Mouse (Mus musculus): ENCODE data around the gene Dkk1. TPM values are rescaled to one million over a fixed set of nuclear protein-coding genes. Genes with fewer than 3 reads are reported as not detected.
A peak's percentile ranks its signal among the peaks of the same experiment; 100 is the strongest.
"Not testable (repeated sequence)": the region's sequence is repeated elsewhere in the genome, so short reads cannot be mapped to it uniquely, and the experiment has no call there.

The Dkk1 gene
- polyA plus RNA-seq (2021), result not detected

DNA sequence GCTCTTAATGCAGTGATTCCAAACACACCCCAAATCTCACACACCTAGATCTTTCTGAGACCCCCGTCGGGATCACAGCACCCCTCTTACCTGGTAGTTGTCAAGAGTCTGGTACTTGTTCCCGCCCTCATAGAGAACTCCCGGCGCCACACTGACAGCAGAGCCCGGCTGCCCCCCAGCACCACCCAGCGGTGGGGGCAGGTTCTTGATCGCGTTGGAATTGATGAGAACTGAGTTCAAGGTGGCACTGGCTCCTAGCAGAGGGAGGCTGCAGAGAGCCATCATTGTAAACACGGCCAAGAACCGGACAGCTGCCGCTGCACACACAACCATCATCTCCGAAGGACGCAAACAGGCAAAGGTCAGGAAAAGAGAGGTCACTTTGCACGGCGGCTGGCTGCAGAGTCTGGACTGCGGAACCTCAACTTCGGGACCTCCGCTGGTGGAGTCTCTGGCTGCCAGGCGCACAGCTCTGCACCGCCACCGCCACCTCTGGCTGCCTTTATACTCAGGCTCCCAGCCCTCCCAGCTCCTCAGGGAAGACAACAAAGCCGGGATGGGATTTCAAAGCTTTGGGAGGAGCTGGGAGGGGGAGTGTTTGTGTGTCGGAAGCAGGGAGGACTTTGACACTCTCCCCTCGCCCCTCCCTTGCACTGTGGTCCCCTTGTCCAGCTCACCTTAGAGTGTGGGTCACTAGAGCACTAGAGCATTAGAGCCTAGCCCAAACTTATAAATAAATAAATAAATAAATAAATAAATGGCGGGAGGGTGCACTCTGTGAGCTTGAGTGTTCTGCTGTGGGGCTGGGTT is at the start of gene Dkk1:
Dkk1 (minus strand) TSS at position 622 of the 810 bp plus-strand sequence.
- TF ChIP-seq CTCF (IDR thresholded peaks at IDR 0.05), result no peak
- ChIA-PET POLR2A (no interaction called here), CTCF (interaction anchor here (0.6 to 1.1 kb wide), 2 partner anchors 19 to 235 kb away, joined by 3 read pairs; no protein-coding TSS in a partner anchor)
- in situ Hi-C loops (cut with MboI; ENCODE audit: low pct_unique_long_range_greater_than_20kb), result no loop called here
- H3K27me3 ChIP-seq, result peaks cover 44% of the 10 kb centered on the region
- DNase-seq (ENCODE audit: low read depth, low spot score), result no peak
- no peak for ATAC-seq

DNA sequence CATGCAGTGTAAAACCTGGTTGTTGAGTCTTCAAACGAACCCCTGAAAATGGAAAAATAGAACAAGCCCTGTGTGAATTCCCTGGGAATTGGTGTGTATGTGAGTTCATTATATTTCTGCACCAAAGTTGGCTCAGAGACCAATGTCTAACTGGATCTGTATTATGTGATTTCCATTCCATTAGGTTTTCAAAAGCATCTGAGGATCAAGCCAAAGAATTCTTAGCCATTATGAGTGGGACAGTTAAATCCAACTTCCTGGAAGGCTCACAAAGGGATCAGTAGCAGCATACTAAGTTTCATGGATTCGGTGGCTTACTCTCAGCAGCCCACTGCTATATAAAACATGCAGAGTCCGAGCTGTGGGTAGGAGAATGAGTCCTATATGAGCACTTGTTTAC is 36.9 kb upstream of the Dkk1 start:
- no peak for ATAC-seq
- ChIA-PET POLR2A (no interaction called here), CTCF (no interaction called here)
- DNase-seq (ENCODE audit: low read depth, low spot score), result no peak
- H3K27me3 ChIP-seq, result peaks cover 45% of the 10 kb centered on the region
- TF ChIP-seq CTCF (IDR thresholded peaks at IDR 0.05), result no peak
- in situ Hi-C loops (cut with MboI; ENCODE audit: low pct_unique_long_range_greater_than_20kb), result no loop called here

DNA sequence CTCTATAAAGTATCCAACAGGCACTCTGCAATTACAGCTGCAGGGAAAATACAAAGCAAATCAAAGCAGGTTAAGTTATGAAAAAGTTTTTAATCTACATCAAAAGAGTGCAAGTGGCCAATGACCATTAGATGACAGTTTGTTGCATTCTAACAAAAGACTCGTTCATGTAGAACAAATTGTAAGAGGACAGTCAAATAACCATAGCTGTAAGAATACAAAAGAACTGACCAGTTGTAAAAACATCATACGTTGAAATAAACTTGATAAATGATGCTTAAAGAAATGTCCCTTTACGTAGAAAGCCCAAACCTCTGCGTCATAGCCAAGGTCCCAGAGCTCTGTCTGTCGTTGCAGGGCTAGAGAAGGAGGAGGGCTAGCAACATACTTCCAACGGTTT is 15.1 kb upstream of the Dkk1 start:
- TF ChIP-seq CTCF (IDR thresholded peaks at IDR 0.05), result no peak
- in situ Hi-C loops (cut with MboI; ENCODE audit: low pct_unique_long_range_greater_than_20kb), result no loop called here
- DNase-seq (ENCODE audit: low read depth, low spot score) (no peak), ATAC-seq (no peak)
- peaks cover 52% of the 10 kb centered on the region for H3K27me3 ChIP-seq
- POLR2A ChIA-PET, result interaction anchor here (0.6 kb wide), 1 partner anchor 211 kb away, joined by 3 read pairs; no protein-coding TSS in a partner anchor
- CTCF ChIA-PET, result interaction anchor here (1.0 to 2.4 kb wide), 2 partner anchors 10 to 316 kb away, joined by 3 to 6 read pairs; no protein-coding TSS in a partner anchor

DNA sequence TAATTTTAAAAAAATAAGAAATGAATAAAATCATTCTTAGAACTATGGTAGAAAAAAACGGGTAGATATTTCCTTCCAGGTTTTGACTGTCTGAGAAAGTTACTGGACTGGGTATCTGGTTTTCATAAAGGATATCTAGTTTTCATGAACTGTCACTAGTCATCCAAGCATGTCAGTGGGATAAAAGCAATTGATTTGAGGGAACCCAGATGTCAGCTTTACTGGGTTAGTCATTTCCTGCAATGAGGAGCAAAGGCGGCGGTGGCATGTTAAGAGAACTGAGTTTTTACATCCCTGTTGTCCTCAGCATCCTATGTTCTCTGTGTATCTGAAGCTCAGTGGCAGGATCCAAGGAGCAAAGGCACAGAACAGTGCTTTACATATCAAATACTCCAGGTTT is 14.4 kb upstream of the Dkk1 start:
- TF ChIP-seq CTCF (IDR thresholded peaks at IDR 0.05), result no peak
- POLR2A ChIA-PET, result no interaction called here
- in situ Hi-C loops (cut with MboI; ENCODE audit: low pct_unique_long_range_greater_than_20kb), result no loop called here
- no peak for DNase-seq (ENCODE audit: low read depth, low spot score)
- no peak for ATAC-seq
- CTCF ChIA-PET, result interaction anchor here (1.0 to 2.4 kb wide), 2 partner anchors 10 to 315 kb away, joined by 3 to 6 read pairs; no protein-coding TSS in a partner anchor
- peaks cover 47% of the 10 kb centered on the region for H3K27me3 ChIP-seq

DNA sequence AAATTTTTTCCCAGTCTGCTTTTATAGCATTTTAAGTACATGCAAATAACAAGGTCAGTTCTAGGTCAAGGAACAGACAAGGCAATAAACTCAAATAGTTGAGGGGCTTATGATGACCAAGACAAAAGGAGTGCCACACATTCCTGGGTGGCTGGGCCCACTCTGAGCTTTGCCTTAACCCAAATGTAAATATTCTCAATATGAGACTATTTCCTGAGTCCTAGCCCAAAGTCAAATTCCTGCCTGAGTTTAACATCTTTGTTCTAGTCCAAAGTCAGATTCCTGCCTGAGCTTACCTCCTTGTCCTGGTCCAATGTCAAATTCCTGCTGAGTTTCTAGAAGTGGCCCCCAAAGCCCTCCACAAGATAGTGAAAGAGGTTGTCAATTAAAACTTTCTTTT is 8.6 kb upstream of the Dkk1 start:
- in situ Hi-C loops (cut with MboI; ENCODE audit: low pct_unique_long_range_greater_than_20kb), result no loop called here
- no peak for TF ChIP-seq CTCF (IDR thresholded peaks at IDR 0.05)

DNA sequence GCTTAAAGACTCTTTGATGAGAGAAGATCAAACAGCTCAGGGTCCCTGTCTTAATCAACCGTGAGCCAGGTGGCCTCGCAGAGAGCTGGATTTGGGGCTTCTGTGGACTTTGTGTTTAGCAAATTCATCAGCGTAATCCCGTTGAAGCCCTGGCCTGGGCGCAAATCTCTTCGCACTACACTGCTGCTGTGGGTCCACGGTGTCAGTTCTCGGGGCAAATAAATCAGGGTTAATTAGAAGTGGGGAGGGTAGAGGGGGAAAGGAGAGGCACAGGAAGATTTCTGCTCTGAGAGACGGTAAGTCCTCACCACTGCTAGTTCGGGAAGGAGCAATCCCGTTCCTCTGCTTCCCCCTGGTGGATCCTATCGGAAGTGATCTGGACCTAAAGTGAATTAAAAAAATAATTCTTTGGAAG is 5.0 kb upstream of the Dkk1 start:
- ChIA-PET POLR2A (no interaction called here), CTCF (interaction anchor here (0.9 to 4.8 kb wide), 12 partner anchors 10 to 1213 kb away, joined by 3 to 48 read pairs (median 4); no protein-coding TSS in a partner anchor)
- TF ChIP-seq CTCF (IDR thresholded peaks at IDR 0.05), result peak; percentile 93
- H3K27me3 ChIP-seq, result peaks cover 17% of the 10 kb centered on the region
- in situ Hi-C loops (cut with MboI; ENCODE audit: low pct_unique_long_range_greater_than_20kb), result loop anchor here (5.0 kb wide), 1 partner anchor 307 kb away; no protein-coding TSS in a partner anchor
- ATAC-seq (peak; percentile 75), DNase-seq (ENCODE audit: low read depth, low spot score) (no peak)

More for the DNA sequence above, 8.6 kb upstream of the Dkk1 start:
- ATAC-seq (peak; percentile 39), DNase-seq (ENCODE audit: low read depth, low spot score) (no peak)
- peaks cover 4% of the 10 kb centered on the region for H3K27me3 ChIP-seq
- ChIA-PET POLR2A (no interaction called here), CTCF (interaction anchor here (0.9 to 1.3 kb wide), 3 partner anchors 284 to 311 kb away, joined by 3 to 6 read pairs (median 3); no protein-coding TSS in a partner anchor)

DNA sequence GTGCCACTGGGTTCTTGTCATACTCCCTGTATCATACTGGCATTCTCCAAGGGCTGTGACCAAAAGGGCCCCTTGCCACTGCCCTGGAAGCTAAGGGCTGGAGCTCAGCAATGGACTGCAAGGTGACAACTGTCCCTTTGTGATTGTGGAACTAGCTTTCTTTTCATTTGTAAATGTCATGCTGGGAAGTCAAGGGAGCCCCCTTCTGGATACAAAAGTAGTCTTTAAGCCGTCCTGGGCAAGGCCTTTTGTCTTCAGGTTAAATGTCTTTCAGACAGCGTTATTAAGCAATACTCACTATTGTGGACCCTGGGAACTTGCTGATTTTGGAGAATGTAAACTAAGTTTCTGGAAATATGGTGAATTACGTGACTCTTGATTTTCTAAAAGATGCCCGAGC is 4.3 kb upstream of the Dkk1 start:
- ChIA-PET POLR2A (no interaction called here), CTCF (interaction anchor here (0.7 to 4.8 kb wide), 15 partner anchors 10 to 1213 kb away, joined by 3 to 48 read pairs (median 4); no protein-coding TSS in a partner anchor)
- H3K27me3 ChIP-seq, result peaks cover 23% of the 10 kb centered on the region
- DNase-seq (ENCODE audit: low read depth, low spot score) (no peak), ATAC-seq (no peak)
- TF ChIP-seq CTCF (IDR thresholded peaks at IDR 0.05), result peak; percentile 46
- in situ Hi-C loops (cut with MboI; ENCODE audit: low pct_unique_long_range_greater_than_20kb), result loop anchor here (5.0 kb wide), 1 partner anchor 306 kb away; no protein-coding TSS in a partner anchor

DNA sequence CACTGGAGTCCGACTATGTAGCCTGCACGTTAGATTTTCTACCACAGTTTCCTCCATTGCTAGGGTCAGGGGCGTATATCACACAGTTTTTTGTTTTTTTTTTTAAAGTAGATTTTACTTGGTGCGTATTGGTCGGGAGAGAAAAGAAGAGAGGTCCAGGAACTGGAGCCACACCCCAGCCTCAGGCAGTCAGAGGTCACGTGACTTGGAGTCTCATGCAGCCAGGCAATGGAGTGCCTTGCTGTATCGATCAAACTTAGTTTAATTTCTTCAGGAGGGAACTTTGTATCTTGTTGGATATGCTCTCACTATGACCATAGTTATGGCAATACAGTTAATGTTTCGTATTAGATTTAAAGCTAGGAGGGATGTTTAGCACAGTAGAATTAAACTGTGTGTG is 2.8 kb upstream of the Dkk1 start:
- in situ Hi-C loops (cut with MboI; ENCODE audit: low pct_unique_long_range_greater_than_20kb), result loop anchor here (5.0 kb wide), 1 partner anchor 305 kb away; no protein-coding TSS in a partner anchor
- no peak for TF ChIP-seq CTCF (IDR thresholded peaks at IDR 0.05)
- DNase-seq (ENCODE audit: low read depth, low spot score), result no peak
- H3K27me3 ChIP-seq, result peaks cover 31% of the 10 kb centered on the region
- POLR2A ChIA-PET, result no interaction called here
- no peak for ATAC-seq
- CTCF ChIA-PET, result interaction anchor here (1.7 kb wide), 1 partner anchor 11 kb away, joined by 6 read pairs; no protein-coding TSS in a partner anchor

DNA sequence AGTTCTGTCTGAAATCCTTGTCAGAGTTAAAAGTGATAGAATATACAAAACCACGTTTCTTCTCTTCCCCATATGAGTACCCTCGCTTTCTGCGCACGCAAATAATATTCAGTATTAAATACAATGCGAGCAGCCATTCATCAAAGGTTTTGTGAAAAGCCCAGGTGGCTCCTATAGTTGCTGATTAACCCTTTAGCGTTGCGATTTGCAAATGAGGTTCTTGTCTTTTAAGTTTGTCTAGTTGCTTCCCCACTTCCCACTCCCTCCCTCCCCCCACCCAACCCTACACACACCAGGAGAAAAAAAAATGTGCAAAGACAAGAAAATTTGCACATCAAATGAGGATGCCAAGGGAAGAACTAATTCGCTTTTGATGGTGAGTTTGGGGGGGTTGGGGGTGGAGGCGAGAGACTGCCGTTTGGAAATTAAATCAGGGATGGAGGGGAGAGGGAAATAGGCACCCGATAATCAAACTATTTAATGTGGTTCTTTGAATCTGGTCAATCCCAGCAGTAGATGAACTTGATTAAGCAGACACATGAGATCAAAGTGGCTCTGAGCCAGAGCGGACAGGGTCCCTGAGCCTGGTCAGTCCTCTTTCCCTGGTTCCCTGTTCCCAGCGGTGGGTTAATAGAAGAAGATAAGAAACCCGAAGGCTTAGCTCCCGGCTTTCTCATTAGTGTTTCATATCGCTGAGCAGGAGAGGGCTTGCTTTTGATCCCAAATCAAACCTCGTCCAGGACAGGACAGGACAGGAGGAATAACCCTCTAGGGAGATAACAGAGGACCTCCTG is 586 bp upstream of the Dkk1 start:
- POLR2A ChIA-PET, result no interaction called here
- no peak for DNase-seq (ENCODE audit: low read depth, low spot score)
- in situ Hi-C loops (cut with MboI; ENCODE audit: low pct_unique_long_range_greater_than_20kb), result loop anchor here (5.0 kb wide), 1 partner anchor 303 kb away; no protein-coding TSS in a partner anchor
- CTCF ChIA-PET, result interaction anchor here (0.6 to 1.1 kb wide), 3 partner anchors 20 to 299 kb away, joined by 3 read pairs; no protein-coding TSS in a partner anchor
- TF ChIP-seq CTCF (IDR thresholded peaks at IDR 0.05), result no peak
- no peak for ATAC-seq
- H3K27me3 ChIP-seq, result peaks cover 44% of the 10 kb centered on the region

DNA sequence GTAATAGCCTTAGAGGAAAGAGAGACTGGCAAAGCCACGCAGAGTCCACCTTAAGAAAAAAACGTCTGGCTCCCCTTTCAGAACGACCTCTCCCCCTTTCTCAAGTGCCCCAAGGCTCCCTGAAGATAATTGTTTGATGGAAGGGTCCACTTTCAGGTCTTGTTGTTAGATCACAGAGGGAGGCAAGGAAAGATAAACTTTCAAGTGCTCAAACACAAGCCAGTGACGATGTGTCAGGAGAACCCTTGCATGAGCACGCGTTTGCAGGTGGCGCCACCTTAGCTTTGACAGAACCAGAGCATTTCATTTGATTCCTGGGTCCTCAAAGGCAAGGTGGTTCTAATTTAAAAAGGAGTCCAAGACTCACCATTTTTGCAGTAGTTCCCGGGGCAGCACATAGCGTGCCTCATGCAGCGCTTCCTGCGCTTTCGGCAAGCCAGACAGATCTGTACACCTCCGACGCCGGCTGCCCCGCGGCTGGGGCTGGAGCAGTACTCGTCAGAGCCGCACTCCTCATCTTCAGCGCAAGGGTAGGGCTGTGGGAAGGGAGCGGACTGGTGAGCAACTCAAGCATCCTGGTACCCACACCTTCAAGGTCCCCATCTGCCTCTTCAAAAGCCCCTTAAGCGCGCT is 938 bp downstream of the Dkk1 start:
- ChIA-PET CTCF (no interaction called here), POLR2A (no interaction called here)
- TF ChIP-seq CTCF (IDR thresholded peaks at IDR 0.05), result no peak
- no peak for ATAC-seq
- in situ Hi-C loops (cut with MboI; ENCODE audit: low pct_unique_long_range_greater_than_20kb), result no loop called here
- no peak for DNase-seq (ENCODE audit: low read depth, low spot score)
- peaks cover 44% of the 10 kb centered on the region for H3K27me3 ChIP-seq

DNA sequence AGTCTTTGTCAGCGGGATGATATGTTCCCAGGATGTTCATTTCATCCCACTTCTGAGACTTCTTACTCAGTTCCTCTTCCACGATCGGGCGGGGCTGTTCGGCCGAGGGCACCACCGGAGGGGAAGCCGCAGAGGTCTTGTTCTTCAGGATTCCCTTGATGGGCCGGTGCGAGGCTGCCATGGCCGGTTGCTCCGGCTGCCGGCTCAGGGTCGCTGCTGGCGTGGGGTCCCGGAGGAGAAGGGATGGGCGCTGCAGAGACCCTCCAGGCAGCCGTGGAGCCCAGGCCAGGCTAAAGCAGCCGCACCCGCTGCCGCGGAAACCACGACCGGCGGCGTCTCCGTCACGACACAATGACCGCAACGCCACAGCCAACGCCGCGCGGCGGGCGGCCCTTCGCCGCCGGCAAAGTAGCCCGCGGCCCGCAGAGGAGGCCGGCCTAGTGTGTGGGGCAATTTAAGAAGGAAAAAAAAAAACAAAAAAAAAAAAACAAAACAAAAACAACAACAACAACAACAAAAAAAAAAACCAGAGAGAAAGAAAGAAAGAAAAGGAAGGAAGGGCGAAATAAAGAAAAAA is 10.0 kb downstream of the Dkk1 start:
- DNase-seq (ENCODE audit: low read depth, low spot score); CTCF ChIA-PET: not testable (repeated sequence)

More for the DNA sequence above, 10.0 kb downstream of the Dkk1 start:
- POLR2A ChIA-PET, result interaction anchor here (1.4 kb wide), 1 partner anchor 8 kb away, joined by 3 read pairs; no protein-coding TSS in a partner anchor
- in situ Hi-C loops (cut with MboI; ENCODE audit: low pct_unique_long_range_greater_than_20kb); ATAC-seq: not testable (repeated sequence)
- H3K27me3 ChIP-seq, result peaks cover 25% of the 10 kb centered on the region
